Mouse (Mus musculus) NIH3T3 (cell line): ENCODE measurements around the gene H2-DMa.
"Not testable (repeated sequence)": the region's sequence is repeated elsewhere in the genome, so short reads cannot be mapped to it uniquely, and the experiment has no call there.

Experiments used
- DNase-seq: peaks from one replicate; pipeline ENCODE4 v3.0.0-alpha.2; 2012; ENCODE audit warnings: low read depth

H2-DMa gene

DNA sequence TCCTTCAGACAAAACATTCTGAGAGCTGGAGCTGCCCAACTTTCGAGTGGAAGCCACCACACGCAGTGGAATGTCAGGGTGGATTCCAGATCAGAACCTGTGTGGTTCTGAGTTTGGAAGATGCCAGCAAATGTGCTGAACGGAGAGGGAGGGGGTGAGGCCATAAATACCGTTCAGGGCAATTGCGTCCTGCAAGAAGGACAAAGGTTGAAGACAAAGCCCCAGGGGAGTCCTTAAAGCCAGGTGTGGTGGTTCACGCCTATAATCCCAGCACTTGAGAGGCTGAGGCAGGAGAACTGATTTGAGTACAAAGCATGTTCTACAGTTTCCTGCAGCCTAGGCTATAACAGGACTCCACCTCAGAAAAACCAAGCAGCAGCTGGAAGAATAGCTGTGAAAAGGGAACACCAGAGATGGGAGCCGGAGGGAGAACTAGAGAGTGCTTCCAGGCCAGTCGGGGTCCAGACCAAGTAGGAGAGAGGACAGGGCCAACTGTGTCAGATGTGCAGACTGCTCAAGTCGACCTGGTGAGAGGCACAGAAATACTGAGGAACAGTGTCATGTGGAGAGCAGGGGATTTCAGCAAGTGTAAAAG, 7.6 kb downstream of the H2-DMa start:
- DNase-seq = no peak

DNA sequence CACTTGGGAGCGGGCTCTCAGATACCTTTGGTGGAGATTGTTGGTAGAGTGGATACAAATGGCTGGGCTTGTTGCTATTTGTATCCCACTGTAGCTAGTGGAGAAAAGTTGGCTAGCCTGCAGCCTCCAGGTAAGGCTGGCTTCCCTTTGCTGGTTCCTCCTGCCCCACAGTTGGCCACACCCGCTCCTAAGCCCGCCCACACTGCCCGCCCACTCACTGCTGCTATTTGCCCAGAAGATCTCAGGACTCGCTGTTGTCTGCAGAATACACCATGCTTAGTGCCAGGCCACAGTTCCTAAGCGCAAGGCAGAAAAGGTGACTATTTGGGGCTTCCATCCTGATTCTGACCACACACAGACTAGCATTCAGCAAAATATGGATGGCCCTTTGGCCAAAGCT, 8.1 kb downstream of the H2-DMa start:
- no peak for DNase-seq

DNA sequence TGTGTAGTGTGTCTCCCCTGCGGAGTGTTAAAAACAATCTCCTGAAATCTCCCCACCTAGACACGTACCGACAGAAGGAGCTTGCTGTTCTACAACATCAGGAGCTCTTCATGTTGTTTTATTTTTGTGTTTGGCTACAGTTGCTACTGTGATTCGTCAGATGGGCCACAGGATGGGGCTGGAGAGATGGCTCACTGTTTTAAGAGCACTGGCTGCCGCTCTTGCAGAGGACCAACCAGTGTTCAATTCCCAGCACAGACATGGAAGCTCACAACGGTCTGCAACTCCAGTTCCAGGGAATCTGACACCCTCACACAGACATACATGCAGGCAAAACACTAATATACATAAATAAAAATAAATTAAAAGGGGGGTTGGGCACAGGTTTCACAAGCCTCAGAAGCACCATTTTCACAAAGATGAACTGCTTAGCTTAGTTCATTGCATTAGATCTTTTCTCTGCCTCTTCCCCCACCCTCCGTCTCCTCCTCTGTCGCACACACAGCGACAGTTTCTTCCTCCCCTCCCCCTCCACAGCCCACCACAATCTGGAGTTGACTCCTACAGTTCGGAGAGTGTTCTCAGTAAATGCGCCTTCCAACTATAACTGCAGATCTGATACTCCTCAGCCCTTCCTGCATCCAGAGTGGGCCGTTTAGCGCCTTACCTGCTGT, 9.1 kb downstream of the H2-DMa start:
- DNase-seq = no peak

DNA sequence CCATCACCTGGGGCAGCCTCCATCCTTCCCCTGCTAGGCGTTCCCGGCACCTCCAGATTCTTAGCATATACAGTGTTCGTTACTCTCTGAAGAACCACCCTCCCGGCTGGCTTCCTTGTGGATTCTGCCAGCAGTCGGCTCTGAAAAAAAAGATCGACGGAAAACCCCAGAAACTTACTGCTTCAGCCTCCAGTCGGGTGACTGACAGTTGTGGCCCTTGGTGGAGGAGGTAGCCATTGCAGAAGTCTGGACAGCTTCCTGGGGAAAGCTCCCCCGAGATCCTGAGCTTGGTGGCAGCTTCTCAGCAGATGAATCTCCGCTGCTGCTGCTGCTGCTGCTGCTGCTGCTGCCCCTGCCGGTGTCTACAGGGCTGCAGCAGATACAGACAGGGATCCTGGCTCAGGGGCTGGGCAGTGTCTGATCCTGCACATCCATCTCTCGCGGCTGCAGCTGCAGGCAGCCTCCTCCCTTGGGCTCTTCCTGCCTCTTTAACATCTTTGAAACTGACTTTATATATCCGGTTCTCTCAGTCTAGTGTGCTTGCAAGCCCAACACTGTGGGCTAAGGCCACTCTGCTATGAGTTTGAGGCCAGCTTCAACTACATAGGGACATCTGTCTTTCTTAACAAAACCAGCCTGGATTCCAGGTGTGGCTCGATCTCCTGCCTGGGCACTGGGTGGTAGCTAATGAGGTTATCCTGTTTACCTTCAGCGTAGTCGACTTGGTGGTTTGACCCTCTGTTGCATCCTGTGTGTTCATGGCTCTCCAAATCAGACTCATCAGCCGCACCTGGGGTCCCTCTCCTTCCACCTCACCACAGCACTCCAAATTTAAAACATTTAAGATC, 9.8 kb downstream of the H2-DMa start:
- no peak for DNase-seq

DNA sequence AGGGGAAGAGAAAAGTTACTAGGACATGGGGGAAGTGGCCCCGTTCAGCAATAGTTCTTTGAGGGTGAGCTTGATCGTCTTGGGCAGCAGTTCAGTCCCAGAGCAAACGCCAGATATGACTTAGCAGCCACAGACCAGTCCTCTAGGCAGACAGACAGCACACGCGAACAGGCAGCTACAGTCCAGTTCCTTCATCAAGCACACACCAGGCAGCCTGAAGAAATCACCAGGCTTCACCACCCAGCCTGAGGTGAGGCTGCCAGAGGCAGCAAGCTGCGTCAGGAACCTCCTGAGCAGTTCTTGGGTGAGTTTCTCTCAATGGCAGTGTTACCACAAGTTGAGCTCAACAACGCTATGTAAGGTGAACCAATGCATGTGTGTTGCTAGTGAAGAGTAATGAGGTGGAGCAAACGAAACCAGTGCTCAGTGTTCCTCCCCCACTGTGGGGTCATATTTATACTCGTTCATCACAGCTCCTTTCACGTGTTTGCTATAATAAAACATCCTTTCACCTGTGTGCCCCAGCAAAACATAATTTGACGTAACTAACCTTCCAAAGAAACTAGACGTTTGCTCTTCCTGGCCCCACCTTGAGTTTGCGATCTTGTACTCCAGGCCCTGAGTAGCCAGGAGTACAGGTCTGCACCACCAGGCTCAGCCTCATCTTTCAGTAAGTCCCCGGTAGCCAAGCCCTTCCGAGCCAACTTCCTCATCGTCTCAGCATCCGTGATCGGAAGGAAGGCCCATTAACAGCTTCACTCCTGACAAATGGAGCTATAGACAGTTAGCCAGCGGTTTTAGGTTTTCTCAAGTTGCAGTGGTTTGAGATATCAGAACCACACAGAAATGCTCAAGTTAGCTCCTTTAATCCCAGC, 11.0 kb downstream of the H2-DMa start:
- DNase-seq = no peak

DNA sequence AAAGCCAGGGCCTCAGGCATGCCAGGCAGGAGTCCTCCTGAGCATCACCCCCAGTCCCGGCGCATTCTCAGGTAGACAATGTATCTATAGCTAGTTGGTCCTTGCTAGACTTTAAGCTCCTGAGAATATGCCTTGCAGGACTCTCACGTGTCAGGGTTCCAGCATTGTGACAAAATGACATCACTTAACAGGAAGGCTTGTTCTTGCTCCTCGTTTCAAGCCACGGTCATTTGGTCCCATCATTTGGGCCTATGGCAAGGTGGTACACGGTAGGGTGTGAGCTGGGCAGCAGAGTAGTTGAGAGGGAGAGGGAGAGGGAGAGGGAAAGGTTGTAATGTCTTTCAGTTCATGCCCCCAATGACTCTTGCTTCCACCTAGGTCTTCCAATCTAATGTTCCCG, 12.6 kb downstream of the H2-DMa start:
- DNase-seq = no peak

DNA sequence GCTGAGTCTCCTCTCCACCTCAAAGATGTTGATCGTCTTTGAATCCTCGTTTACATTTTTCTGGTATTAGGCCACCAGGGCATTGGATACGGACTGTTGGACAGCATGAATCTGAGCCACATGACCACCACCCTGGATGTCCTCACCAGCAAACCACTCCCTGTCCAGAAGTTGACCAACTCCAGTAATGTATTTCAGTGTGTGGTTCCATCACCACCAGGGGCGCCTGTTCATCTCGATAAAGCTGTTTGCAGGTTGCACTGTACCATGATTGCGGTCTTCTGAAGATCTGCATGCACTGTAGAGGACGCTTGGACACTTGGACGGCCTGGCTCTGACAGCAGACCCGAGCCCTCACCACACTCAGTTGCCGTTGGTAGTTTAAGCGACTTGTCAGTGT, 13.9 kb downstream of the H2-DMa start:
- peak; percentile 59 for DNase-seq

DNA sequence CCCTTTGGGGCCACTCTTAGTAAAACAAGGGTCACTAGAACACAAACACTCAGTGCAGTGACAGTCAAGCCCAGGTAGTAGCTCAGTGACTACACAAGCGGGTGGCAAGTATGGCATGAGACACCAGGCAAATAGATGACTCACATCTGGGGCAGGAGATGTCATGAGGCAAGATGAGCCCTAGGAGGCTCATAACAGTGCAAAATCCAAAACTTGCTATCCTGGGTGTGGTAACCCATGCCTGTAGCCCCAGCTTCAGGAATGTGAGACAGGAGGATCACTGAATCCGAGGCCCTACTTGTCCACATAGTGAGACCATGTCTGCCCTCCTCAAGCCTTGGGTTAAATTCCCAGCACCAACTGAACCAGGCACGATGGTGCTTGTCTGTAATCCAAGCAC, 15.1 kb downstream of the H2-DMa start:
- no peak for DNase-seq

DNA sequence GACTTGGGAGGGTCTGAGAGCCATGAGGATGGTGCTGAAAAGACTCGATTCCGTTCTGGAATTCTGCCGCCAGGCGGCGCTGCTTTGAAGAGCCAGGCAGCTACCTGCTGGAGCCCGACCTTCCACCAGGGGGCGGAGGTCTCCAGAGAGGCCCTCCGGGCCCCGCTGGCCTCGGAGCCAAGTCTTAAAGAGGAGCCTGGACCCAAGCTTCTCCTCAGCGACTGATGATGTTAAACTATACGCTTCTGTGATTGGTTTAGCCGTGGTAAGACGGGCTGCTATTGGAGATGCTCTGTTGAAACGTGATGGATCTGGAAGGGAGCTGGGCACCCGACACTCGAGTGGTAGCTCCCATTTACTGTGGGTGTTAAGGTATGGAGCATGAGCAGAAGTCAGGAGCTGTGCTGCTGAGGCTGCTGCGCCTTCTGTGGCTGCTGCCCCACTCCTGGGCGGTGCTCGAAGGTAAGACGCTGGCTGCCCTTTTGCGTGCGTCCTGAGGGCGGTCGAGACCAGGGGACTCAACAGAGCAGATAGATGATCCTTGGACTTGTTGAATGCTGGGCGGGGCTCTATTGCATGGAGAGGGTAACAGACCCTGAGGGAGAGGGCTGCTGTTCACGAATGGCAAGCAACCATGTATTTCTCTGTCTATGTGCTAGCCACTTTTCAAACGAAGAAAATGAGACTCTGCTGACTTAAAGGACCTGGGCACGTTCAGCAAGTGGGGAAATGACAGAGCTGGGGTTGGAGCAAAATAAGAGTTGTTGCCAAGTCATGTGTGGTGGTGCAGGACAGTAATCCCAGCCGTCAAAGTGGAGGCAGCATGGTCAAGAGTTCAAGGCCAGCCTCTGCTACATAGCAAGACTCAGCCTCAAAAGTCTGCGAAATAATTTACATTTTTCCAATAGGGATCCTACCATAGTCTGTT, 16.2 kb downstream of the H2-DMa start:
- peak; percentile 100 for DNase-seq

DNA sequence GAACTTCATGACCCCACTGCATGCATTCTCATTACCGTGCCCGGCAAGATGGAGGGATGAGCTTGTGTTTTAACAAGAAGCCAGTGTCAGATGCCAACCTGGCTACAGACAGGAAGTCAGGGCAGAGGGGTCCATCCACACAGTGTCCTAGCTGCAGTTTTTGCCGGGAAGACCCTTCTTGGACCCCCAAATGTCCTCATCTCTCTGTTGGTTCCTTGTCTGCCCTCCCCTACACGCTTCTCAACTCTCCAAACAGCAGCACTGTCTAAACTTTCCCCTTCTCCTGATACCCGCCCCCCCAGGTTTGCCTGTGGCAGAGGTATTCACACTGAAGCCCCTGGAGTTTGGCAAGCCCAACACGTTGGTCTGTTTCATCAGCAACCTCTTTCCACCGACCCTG, 18.3 kb downstream of the H2-DMa start:
- no peak for DNase-seq

DNA sequence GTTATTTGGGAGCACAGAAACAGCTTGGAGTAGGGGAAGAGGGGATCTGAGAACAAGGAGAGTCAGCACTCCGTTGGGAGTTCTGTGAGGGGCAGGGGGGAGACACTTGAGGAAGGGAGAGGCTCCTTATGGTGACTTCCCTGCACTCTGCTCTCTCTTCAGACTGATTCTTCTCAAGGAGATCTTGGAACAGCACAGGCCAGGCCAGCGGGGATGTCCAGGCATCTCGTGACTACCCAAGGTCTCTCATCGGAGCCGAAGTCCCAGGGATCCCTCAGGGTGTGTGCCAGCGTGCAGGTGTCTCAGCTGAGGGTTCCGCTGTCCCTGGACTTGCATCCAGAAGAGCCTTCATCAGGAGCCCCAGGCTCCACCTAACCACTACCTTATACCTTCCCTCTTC, 19.3 kb downstream of the H2-DMa start:
- DNase-seq = no peak

DNA sequence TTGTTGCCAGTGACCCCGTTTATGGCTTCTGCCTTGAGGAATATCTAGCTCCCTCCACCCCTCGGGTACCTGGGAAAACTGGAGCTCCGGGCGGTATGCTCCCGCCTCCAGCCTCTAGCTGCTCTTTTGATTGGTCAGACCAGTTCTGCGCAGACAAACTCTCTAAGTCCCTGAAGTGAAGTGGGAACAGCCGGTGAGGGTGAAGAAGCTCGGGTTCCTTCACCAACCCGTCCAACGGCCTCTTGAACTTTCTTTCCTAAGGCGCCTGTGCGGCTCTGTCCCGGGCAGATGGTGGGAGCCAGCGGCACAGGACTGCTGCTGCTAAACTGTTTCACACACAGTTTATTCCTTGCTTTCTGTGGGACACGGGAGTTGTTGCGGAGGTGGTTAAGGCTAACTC, 20.1 kb downstream of the H2-DMa start:
- peak; percentile 42 for DNase-seq

DNA sequence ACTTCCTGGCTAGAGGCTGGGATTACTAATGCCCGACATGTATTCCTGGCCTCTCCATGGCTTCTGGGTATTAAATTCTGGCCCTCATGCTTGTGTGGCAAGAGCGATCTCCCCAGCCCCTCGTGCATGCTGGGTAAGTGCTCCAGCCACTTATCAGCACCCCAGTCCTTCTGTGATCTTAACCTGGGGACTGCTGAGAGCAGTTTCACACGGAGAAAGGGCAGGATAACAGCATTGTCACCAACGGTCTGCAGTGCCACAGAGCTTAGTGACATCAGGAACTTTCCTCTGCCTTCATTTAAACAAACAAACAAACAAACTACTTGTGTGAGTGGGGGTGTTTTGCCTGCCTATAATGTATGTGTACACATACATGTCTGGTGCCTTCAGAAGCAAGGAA, 20.9 kb downstream of the H2-DMa start:
- DNase-seq = no peak

DNA sequence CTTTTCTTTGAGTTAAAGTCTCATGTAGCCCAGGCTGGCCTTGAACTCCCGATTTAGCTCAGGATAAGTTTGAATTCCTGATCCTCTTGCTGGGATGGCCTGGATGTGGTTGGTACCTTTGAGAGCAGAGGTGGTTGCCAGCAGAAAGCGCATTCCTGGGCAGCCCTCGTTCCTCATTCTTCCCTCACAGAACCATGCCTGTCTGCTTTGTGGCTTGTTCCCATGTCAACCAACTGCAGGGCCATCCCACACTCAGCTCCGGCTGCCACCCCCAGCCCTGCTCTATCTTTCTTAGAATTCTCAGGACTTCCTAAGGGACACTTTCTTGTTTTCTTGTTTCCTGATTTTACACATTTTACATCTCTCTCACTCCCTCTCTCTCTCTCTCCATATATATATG, 22.1 kb downstream of the H2-DMa start:
- DNase-seq = no peak

DNA sequence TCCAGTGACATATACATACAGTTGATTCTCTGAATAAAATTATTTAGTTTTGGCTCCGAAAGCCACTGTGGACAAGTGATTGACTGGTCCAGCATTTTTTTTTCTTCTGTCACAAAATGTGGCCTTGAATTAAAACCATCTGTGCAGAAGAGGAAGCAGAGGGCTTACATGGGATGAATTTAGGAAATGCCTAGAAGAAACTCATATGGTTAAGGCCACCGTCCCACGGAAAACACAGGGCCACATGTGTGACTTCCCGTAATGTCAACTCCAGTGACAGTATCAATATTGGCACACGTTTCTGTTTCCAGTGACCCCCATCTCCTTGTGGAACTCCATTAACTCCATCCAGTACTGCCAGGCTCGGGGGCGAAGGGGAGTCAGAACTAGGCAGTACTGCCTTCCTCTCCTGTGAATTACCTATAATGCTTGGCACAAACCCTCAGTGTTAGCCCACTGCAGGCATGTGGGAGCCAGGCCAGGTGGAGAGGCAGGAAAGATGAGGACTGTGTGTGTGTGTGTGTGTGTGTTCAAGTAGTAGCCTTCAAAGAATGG, 23.2 kb downstream of the H2-DMa start:
- DNase-seq = no peak

DNA sequence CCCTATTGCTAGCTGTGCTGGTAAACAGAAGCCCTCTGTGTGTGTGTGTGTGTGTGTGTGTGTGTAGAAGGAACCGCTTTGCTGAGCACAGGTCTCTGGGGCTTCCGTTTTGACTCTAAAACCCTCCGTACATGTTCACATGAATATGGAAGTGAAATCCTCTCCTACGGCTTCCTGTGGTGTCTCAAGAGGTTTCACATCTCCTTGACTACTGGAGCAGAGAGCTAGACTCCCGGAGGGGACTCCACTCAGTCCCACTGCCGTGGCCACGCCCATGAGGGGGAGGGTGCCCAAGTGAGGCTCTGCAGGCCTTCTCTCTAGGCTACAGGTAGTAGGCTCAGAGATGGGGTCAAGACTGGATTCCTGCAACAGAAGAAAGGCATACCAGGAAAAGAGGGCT, 23.7 kb downstream of the H2-DMa start, which contains the start of gene H2-DMb2:
H2-DMb2 (plus strand) TSS at position 275 of the 400 bp plus-strand sequence.
- no peak for DNase-seq

DNA sequence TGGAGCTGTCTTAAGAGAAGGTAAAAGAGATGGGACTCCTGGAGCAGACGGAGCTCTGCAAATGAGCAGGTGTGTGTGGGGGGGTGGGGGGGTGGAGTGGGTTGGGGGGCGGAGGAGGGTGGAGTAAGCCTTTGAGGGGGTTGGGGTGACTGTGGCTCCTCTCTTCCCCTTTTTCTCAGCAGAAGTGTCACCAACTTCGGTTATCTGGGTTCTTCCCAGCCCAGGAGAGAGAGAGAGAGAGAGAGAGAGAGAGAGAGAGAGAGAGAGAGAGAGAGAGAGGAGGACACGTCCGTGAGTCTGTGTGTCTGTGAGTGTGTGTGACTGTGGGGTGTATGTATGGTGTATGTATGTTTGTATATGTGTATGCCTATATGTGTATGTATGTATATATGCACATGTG, 24.1 kb downstream of the H2-DMa start:
- DNase-seq = no peak

DNA sequence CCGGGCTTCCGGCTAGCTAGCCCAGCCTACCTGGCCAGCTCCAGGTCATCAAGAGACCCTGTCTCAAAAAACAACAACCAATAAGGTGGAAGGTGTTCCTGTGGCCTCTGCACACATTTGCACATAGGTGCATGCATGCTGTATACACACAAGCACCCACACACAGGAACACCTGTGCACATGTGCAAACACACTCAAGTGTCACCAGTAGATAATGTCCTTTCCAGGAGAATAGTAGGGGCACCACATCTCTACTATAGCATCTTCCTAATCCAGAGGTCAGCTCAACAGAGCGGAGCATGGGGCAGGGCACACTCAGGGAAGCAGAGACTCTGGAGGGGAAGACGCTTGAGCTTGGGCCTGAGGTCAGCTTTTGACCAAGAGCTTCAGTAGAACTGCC, 24.9 kb downstream of the H2-DMa start:
- not testable (repeated sequence) for DNase-seq

DNA sequence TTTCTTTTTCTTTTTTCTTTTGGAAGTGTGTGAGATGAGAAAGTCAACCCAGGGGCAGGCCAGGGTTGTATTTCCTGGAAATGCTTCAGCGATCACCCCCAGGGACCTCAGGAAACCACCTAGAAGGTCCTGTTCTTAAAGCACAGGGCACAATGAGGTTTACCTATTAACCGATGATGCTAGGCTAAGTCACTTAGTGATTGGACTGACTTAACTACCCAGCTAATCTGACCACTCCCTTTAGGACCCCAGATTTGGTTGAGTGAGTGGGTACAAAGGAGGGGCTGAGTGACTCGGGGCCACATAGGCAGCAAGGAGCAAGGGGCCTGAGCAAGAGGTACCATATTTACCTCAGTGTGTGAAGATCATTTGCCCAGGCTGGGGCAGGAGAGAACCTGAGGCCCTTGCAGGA, 25.6 kb downstream of the H2-DMa start:
- DNase-seq = no peak

DNA sequence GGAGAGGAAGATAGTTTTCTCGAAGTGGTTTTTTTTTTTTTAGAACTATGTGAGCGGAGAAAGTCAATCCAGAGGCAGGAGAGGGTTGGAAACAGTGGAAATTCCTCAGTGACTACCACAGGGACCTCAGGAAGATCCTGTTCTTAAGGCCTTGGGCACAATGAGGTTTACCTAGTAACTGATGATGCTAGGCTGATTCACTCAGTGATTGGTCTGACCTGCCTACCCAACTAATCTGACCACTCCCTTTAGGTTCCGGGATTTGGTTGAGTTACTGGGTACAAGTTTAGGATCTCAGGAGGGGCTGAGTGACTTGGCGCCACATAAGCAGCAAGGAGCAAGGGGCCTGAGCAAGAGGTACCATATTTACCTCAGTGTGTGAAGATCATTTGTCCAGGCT, 33.6 kb downstream of the H2-DMa start, which contains the start of gene H2-DMb1:
H2-DMb1 (plus strand) TSS at position 150 of the 400 bp plus-strand sequence.
- DNase-seq = peak; percentile 91

DNA sequence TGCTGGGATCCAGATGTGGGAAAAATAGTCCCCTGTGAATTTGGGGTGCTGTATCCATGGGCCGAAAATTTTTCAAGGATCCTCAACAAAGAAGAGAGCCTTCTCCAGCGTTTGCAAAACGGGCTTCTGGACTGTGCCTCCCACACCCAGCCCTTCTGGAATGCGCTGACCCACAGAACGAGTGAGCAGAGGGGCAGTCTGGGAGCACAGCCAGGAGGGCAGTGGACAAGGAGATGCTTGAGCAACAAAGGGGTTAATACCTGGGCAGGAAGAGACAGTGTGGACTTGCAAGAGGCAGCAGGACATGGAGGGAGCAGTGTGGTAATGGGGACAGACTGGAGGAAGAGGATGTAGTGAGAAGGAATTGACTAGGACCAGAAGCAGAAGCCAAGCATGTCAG, 36.2 kb downstream of the H2-DMa start:
- no peak for DNase-seq
